Mouse (Mus musculus) midbrain, postnatal 0 days (tissue): Measurements from ENCODE around the gene Pigk. TPM values are rescaled to one million over a fixed set of nuclear protein-coding genes. Genes with fewer than 3 reads are reported as not detected.

Source experiments
- ATAC-seq: fragments of 200-750 bp; cut with Nextera tagmentation; 2 replicates; pipeline ENCODE4 v1.8.0; 2017; ENCODE audit warnings: moderate number of reproducible peaks, mild to moderate bottlenecking, moderate TSS enrichment, moderate library complexity; ENCODE audit not compliant: low FRiP score
- DNase-seq: peaks from one replicate; pipeline ENCODE4 v3.0.0-alpha.2; 2015; ENCODE audit warnings: low spot score
- H3K27ac ChIP-seq: fragments of 300-500 bp; sonication (generic); 2 replicates; pipeline ENCODE4 v1.5.1; 2014; ENCODE audit warnings: low read depth, mild to moderate bottlenecking, low read length, mixed read lengths
- H3K27me3 ChIP-seq: fragments of 300-500 bp; sonication (generic); 2 replicates; pipeline ENCODE4 v1.6.1; 2014; ENCODE audit warnings: low read length, control low read depth, mixed read lengths; ENCODE audit not compliant: insufficient read depth
- H3K36me3 ChIP-seq: fragments of 300-500 bp; sonication (generic); 2 replicates; pipeline ENCODE4 v1.6.1; 2014; ENCODE audit warnings: low read length, control low read depth, mixed read lengths; ENCODE audit not compliant: insufficient read depth
- H3K4me1 ChIP-seq: fragments of 300-500 bp; sonication (generic); 2 replicates; pipeline ENCODE4 v1.6.1; 2014; ENCODE audit warnings: mild to moderate bottlenecking, control low read depth, antibody characterized with exemption, low read length, mixed read lengths; ENCODE audit not compliant: insufficient read depth
- H3K4me2 ChIP-seq: fragments of 300-500 bp; sonication (generic); 2 replicates; pipeline ENCODE4 v1.6.1; 2014; ENCODE audit warnings: low read depth, mild to moderate bottlenecking, low read length, mixed read lengths; ENCODE audit not compliant: poor library complexity, severe bottlenecking
- H3K4me3 ChIP-seq: fragments of 300-500 bp; sonication (generic); 2 replicates; pipeline ENCODE4 v1.5.1; 2014; ENCODE audit warnings: low read depth, mild to moderate bottlenecking, low read length, moderate library complexity
- H3K9ac ChIP-seq: fragments of 300-500 bp; sonication (generic); replicated peaks from 2 replicates; pipeline ENCODE4 v1.6.1; 2014; ENCODE audit warnings: mild to moderate bottlenecking, low read length, moderate library complexity, mixed read lengths; ENCODE audit not compliant: poor library complexity, severe bottlenecking
- H3K9me3 ChIP-seq: fragments of 300-500 bp; sonication (generic); 2 replicates; pipeline ENCODE4 v1.6.1; 2016; ENCODE audit warnings: low read length, control low read depth
- CTCF ChIP-seq: IDR thresholded peaks from 2 replicates; pipeline ENCODE4 v1.5.1; 2016; ENCODE audit warnings: antibody characterized with exemption, mild to moderate bottlenecking
- WGBS: fragments of 180-500 bp; shearing (Covaris S2); extraction: QIAGEN DNeasy Blood & Tissue Kit; methylation state at CpG from one replicate; pipeline ENCODE4 v1.1.7; 2014; 5-methylcytosine and 5-hydroxymethylcytosine counted together
- polyA plus RNA-seq: library from polyadenylated mRNA; unstranded; fragments of >200 nt; fragmentation: Nextera tagmentation; extraction: Ambion mirVana; gene quantifications from 2 replicates; pipeline ENCODE4 v1.2.1, GENCODE M21; 2015
- total RNA-seq: library from RNA; depleted of rRNA; stranded (reverse); fragments of >200 nt; gene quantifications from 2 replicates; pipeline ENCODE4 v1.2.3, GENCODE M21; 2014

Gene Pigk
- total and polyA plus RNA-seq, 2 experiments from 2014 or later = 44.1 to 61.8 TPM

GRCm38 (mm10) chr3:152912216-152913101, 198.6 kb downstream of the Pigk start:
- Histone ChIP-seq H3K4me3 (no peak overlapping the region), H3K9me3 (no peaks in the 10 kb centered on the region), H3K36me3 (no peaks in the 10 kb centered on the region), H3K27ac (no peak overlapping the region), H3K4me2 (no peak overlapping the region), H3K27me3 (no peaks in the 10 kb centered on the region), H3K9ac (no peak overlapping the region), H3K4me1 (no peaks in the 10 kb centered on the region)
- ATAC-seq = no peak
- DNase-seq = no peak
- TF ChIP-seq CTCF = no peak
- 80% methylated on average over 23 of the region's 23 CpGs for WGBS

DNA sequence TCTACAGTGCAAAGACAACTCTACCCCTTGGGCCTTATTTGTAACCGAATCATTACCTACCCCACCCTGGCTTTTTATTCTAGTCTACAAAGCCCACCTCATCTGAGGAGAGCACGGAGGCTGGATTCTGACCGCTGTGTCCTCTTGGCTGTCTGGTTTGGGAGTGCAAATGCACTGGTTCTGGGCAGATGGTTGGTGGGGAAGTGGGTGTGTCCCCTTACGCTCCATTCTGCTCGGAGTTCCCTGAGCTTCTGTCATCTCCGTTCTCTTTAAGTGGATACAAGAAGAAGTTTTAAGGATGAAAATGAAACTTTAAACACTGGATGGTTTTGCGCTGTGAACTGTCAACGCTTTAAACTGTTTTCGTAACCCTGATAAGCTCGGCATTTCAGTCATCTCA, 199.2 kb downstream of the Pigk start:
- 92% methylated on average over 10 of the region's 10 CpGs for WGBS
- Histone ChIP-seq H3K27ac (no peak overlapping the region), H3K36me3 (no peaks in the 10 kb centered on the region), H3K9ac (no peak overlapping the region), H3K9me3 (no peaks in the 10 kb centered on the region), H3K4me2 (no peak overlapping the region), H3K27me3 (no peaks in the 10 kb centered on the region), H3K4me3 (no peak overlapping the region), H3K4me1 (no peaks in the 10 kb centered on the region)
- no peak for ATAC-seq
- no peak for DNase-seq
- TF ChIP-seq CTCF = no peak

DNA sequence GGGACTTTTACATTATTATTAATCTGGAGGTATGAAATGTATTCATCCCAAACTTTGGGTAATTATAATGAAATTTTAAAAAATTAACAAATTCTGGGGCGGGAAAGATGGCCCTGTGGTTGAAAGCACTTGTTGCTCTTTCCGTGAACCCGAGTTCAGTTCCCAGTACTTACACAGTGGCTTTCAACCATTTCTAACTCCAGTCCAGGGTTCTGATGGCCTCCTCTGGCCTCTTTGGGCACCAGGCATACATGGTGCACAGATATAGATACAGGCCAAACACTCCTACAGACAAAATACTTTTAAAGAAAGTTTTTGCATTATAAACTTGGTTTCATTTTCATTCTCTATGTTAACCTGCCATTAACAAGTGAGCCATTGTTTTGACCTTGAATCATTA, 199.7 kb downstream of the Pigk start:
- ATAC-seq = no peak
- 100% methylated on average over 3 of the region's 3 CpGs for WGBS

GRCm38 (mm10) chr3:152914376-152914775, 200.5 kb downstream of the Pigk start:
- Histone ChIP-seq H3K9me3 (no peaks in the 10 kb centered on the region), H3K4me1 (no peaks in the 10 kb centered on the region), H3K36me3 (no peaks in the 10 kb centered on the region), H3K27ac (no peak overlapping the region), H3K4me3 (no peak overlapping the region), H3K9ac (no peak overlapping the region), H3K27me3 (no peaks in the 10 kb centered on the region), H3K4me2 (no peak overlapping the region)
- DNase-seq (no peak), ATAC-seq (no peak)
- no peak for TF ChIP-seq CTCF
- WGBS = 89% methylated on average over 6 of the region's 6 CpGs

More for the DNA sequence above, 199.7 kb downstream of the Pigk start:
- no peak for TF ChIP-seq CTCF
- H3K27me3 ChIP-seq = no peaks in the 10 kb centered on the region
- no peaks in the 10 kb centered on the region for H3K36me3 ChIP-seq
- H3K4me1 ChIP-seq = no peaks in the 10 kb centered on the region
- no peak for DNase-seq
- H3K9me3 ChIP-seq = no peaks in the 10 kb centered on the region
- H3K4me3 ChIP-seq = no peak overlapping the region
- H3K9ac ChIP-seq = no peak overlapping the region
- H3K4me2 ChIP-seq = no peak overlapping the region
- H3K27ac ChIP-seq = no peak overlapping the region

- ATAC-seq (no peak), DNase-seq (no peak)
- WGBS = 71% methylated on average over 8 of the region's 8 CpGs
- no peaks in the 10 kb centered on the region for H3K9me3 ChIP-seq
- H3K4me3 ChIP-seq = no peak overlapping the region
- H3K36me3 ChIP-seq = no peaks in the 10 kb centered on the region
- no peak overlapping the region for H3K4me2 ChIP-seq
- no peak overlapping the region for H3K27ac ChIP-seq
- TF ChIP-seq CTCF = no peak
- no peak overlapping the region for H3K9ac ChIP-seq
- H3K27me3 ChIP-seq = no peaks in the 10 kb centered on the region
- H3K4me1 ChIP-seq = no peaks in the 10 kb centered on the region
Observed at GRCm38 (mm10) chr3:152917579-152917978, 203.7 kb downstream of the Pigk start.

GRCm38 (mm10) chr3:152919101-152919500, 205.2 kb downstream of the Pigk start:
- no peak overlapping the region for H3K27ac ChIP-seq
- no peaks in the 10 kb centered on the region for H3K27me3 ChIP-seq
- ATAC-seq (no peak), DNase-seq (no peak)
- no peaks in the 10 kb centered on the region for H3K9me3 ChIP-seq
- 74% methylated on average over 10 of the region's 10 CpGs for WGBS
- H3K4me2 ChIP-seq = no peak overlapping the region
- H3K36me3 ChIP-seq = no peaks in the 10 kb centered on the region
- peak; percentile 16; the same call in 1 of the 2 replicates for TF ChIP-seq CTCF
- no peak overlapping the region for H3K9ac ChIP-seq
- no peaks in the 10 kb centered on the region for H3K4me1 ChIP-seq
- H3K4me3 ChIP-seq = no peak overlapping the region
